Mouse (Mus musculus) bone marrow macrophage, adult 2 months (primary cell): ENCODE data around the gene Exoc3l4.

Source experiments
- CTCF ChIP-seq: IDR thresholded peaks from 2 replicates; pipeline ENCODE4 v1.5.1; 2012; ENCODE audit warnings: low read depth, mild to moderate bottlenecking, low read length, moderate library complexity
- POLR2A ChIP-seq: IDR thresholded peaks from 2 replicates; pipeline ENCODE4 v1.6.1; 2012; ENCODE audit warnings: mild to moderate bottlenecking, low read depth, low read length, borderline replicate concordance

GRCm38 (mm10) chr12:111447350-111447749 lies 30.5 kb downstream of the Exoc3l4 start:
- TF ChIP-seq CTCF (no peak), POLR2A (no peak)
